Mouse (Mus musculus) bone marrow macrophage, adult 2 months (primary cell): ENCODE measurements at regions not wholly inside any gene's neighbourhood (a gene's known extent, or its start where the extent isn't known, plus 50 kb on each side); places are given as distances from the start of the nearest gene placed in this dataset.

Experiments used
- CTCF ChIP-seq: IDR thresholded peaks from 2 replicates; pipeline ENCODE4 v1.5.1; 2012; ENCODE audit warnings: low read depth, mild to moderate bottlenecking, low read length, moderate library complexity
- POLR2A ChIP-seq: IDR thresholded peaks from 2 replicates; pipeline ENCODE4 v1.6.1; 2012; ENCODE audit warnings: mild to moderate bottlenecking, low read depth, low read length, borderline replicate concordance

DNA sequence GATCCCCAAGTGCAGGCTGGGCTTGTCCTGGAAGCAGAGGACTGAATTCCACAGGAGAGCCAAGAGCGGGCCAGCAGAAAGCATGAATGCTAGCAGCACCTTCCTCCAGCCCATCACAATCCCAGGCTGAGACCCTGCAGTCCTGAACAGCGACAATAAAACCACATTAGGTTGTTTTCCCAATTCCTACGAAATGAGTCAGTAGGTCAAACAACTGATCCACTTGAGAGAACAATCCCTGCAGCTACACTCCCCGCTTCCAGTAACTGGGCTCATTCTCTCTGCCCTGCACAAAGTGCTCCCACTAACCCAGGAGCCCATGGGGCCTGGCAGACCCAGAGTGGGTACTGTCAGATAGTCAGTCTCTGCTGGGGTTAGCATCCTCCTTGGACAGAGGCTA, 128.6 kb upstream of the Klf14 start:
- TF ChIP-seq POLR2A (no peak), CTCF (no peak)
